Mouse (Mus musculus) heart, postnatal 0 days (tissue): Measurements from ENCODE around the gene Mtmr3. TPM values are rescaled to one million over a fixed set of nuclear protein-coding genes. Genes with fewer than 3 reads are reported as not detected.
A peak's percentile ranks its signal among the peaks of the same experiment; 100 is the strongest.

Source experiments
- ATAC-seq: fragments of 200-750 bp; cut with Nextera tagmentation; 2 replicates; pipeline ENCODE4 v1.8.0; 2017; ENCODE audit warnings: low read depth, moderate number of reproducible peaks, moderate library complexity; ENCODE audit not compliant: insufficient read depth
- DNase-seq: peaks from one replicate; pipeline ENCODE4 v3.0.0-alpha.2; 2016; ENCODE audit warnings: low spot score
- H3K27ac ChIP-seq: fragments of 300-500 bp; sonication (generic); 2 replicates; pipeline ENCODE4 v1.5.1; 2014; ENCODE audit warnings: low read depth, mild to moderate bottlenecking
- H3K27me3 ChIP-seq: fragments of 300-500 bp; sonication (generic); 2 replicates; pipeline ENCODE4 v1.6.1; 2014; ENCODE audit warnings: low read length, mixed read lengths; ENCODE audit not compliant: control insufficient read depth, insufficient read depth
- H3K36me3 ChIP-seq: fragments of 300-500 bp; sonication (generic); replicated peaks from 2 replicates; pipeline ENCODE4 v1.6.1; 2014; ENCODE audit warnings: low read length, mixed read lengths; ENCODE audit not compliant: control insufficient read depth, insufficient read depth
- H3K4me1 ChIP-seq: fragments of 300-500 bp; sonication (generic); 2 replicates; pipeline ENCODE4 v1.6.1; 2014; ENCODE audit warnings: antibody characterized with exemption; ENCODE audit not compliant: control insufficient read depth, insufficient read depth
- H3K4me2 ChIP-seq: fragments of 300-500 bp; sonication (generic); 2 replicates; pipeline ENCODE4 v1.6.1; 2014; ENCODE audit warnings: low read depth, mild to moderate bottlenecking, low read length, moderate library complexity
- H3K4me3 ChIP-seq: fragments of 300-500 bp; sonication (generic); 2 replicates; pipeline ENCODE4 v1.5.1; 2014; ENCODE audit warnings: low read depth, low read length
- H3K9ac ChIP-seq: fragments of 300-500 bp; sonication (generic); replicated peaks from 2 replicates; pipeline ENCODE4 v1.6.1; 2014; ENCODE audit warnings: low read depth, low read length, mixed read lengths
- H3K9me3 ChIP-seq: fragments of 300-500 bp; sonication (generic); replicated peaks from 2 replicates; pipeline ENCODE4 v1.6.1; 2016; ENCODE audit warnings: low read length; ENCODE audit not compliant: control insufficient read depth
- CTCF ChIP-seq: IDR thresholded peaks from 2 replicates; pipeline ENCODE4 v1.5.1; 2016; ENCODE audit warnings: antibody characterized with exemption, control low read depth, low read depth
- EP300 ChIP-seq: IDR thresholded peaks from 2 replicates; pipeline ENCODE4 v1.6.1; 2016; ENCODE audit warnings: antibody characterized with exemption, low read depth
- WGBS: fragments of 180-500 bp; shearing (Covaris S2); extraction: QIAGEN DNeasy Blood & Tissue Kit; methylation state at CpG from one replicate; pipeline ENCODE4 v1.1.7; 2014; 5-methylcytosine and 5-hydroxymethylcytosine counted together
- polyA plus RNA-seq: library from polyadenylated mRNA; unstranded; fragments of >200 nt; fragmentation: Nextera tagmentation; extraction: Ambion mirVana; gene quantifications from 2 replicates; pipeline ENCODE4 v1.2.1, GENCODE M21; 2015
- total RNA-seq: library from RNA; depleted of rRNA; stranded (reverse); fragments of >200 nt; gene quantifications from 2 replicates; pipeline ENCODE4 v1.2.3, GENCODE M21; 2014; ENCODE audit warnings: low replicate concordance

The Mtmr3 gene
- total and polyA plus RNA-seq, 2 experiments from 2014 or later = 15.1 to 53.3 TPM

- no peaks in the 10 kb centered on the region for H3K9me3 ChIP-seq
Measured at GRCm38 (mm10) chr11:4452467-4453184, 142.0 kb downstream of the Mtmr3 start.

GRCm38 (mm10) chr11:4451116-4451515 lies 143.5 kb downstream of the Mtmr3 start:
- peak; percentile 55 for DNase-seq
- no peaks in the 10 kb centered on the region for H3K27me3 ChIP-seq
- H3K27ac ChIP-seq = no peak overlapping the region
- 0 out of 2 replicates have a peak, but pooled peaks cover 4% of the 10 kb centered on the region for H3K4me1 ChIP-seq
- H3K36me3 ChIP-seq = no peaks in the 10 kb centered on the region
- 23% methylated on average over 9 of the region's 9 CpGs for WGBS
- no peak overlapping the region for H3K4me3 ChIP-seq
- no peaks in the 10 kb centered on the region for H3K9me3 ChIP-seq
- TF ChIP-seq CTCF = peak; percentile 68
- no peak for TF ChIP-seq EP300
- H3K9ac ChIP-seq = no peak overlapping the region
- H3K4me2 ChIP-seq = no peak overlapping the region
- ATAC-seq = no peak; the same call in 1 of the 2 replicates

More at GRCm38 (mm10) chr11:4452467-4453184, 142.0 kb downstream of the Mtmr3 start:
- no peak overlapping the region for H3K9ac ChIP-seq
- no peak for TF ChIP-seq CTCF
- TF ChIP-seq EP300 = no peak
- H3K27ac ChIP-seq = no peak overlapping the region
- H3K4me2 ChIP-seq = no peak overlapping the region
- no peaks in the 10 kb centered on the region for H3K27me3 ChIP-seq
- H3K36me3 ChIP-seq = no peaks in the 10 kb centered on the region
- no peak for DNase-seq
- 61% methylated on average over 12 of the region's 12 CpGs for WGBS
- H3K4me3 ChIP-seq = no peak overlapping the region
- ATAC-seq = no peak
- 0 out of 2 replicates have a peak, but pooled peaks cover 4% of the 10 kb centered on the region for H3K4me1 ChIP-seq

- no peaks in the 10 kb centered on the region for H3K27me3 ChIP-seq
- no peak overlapping the region for H3K4me3 ChIP-seq
- no peak for TF ChIP-seq EP300
- TF ChIP-seq CTCF = no peak
- 88% methylated on average over 9 of the region's 9 CpGs for WGBS
- no peaks in the 10 kb centered on the region for H3K4me1 ChIP-seq
- ATAC-seq (no peak), DNase-seq (no peak)
- no peak overlapping the region for H3K4me2 ChIP-seq
- H3K9me3 ChIP-seq = no peaks in the 10 kb centered on the region
- no peak overlapping the region for H3K9ac ChIP-seq
- no peak overlapping the region for H3K27ac ChIP-seq
- H3K36me3 ChIP-seq = no peaks in the 10 kb centered on the region
Measured at GRCm38 (mm10) chr11:4446195-4446868, 148.3 kb downstream of the Mtmr3 start.

- ATAC-seq (no peak), DNase-seq (no peak)
- Histone ChIP-seq H3K4me2 (no peak overlapping the region), H3K4me1 (no peaks in the 10 kb centered on the region), H3K27me3 (no peaks in the 10 kb centered on the region), H3K36me3 (no peaks in the 10 kb centered on the region), H3K9me3 (no peaks in the 10 kb centered on the region), H3K27ac (no peak overlapping the region), H3K4me3 (no peak overlapping the region), H3K9ac (no peak overlapping the region)
- 36% methylated on average over 1 of the region's 1 CpGs for WGBS
- no peak for TF ChIP-seq CTCF
- TF ChIP-seq EP300 = no peak
Measured at GRCm38 (mm10) chr11:4442280-4442679, 152.4 kb downstream of the Mtmr3 start.

GRCm38 (mm10) chr11:4440978-4441377 lies 153.7 kb downstream of the Mtmr3 start, which contains the start of gene Hormad2:
Hormad2 (minus strand) TSS chr11:4441105.
- Histone ChIP-seq H3K4me3 (no peak within 1 kb of the TSS), H3K36me3 (no peaks in the 10 kb centered on the region), H3K9me3 (no peaks in the 10 kb centered on the region), H3K27ac (no peak within 1 kb of the TSS), H3K27me3 (no peaks in the 10 kb centered on the region), H3K4me1 (no peaks in the 10 kb centered on the region), H3K9ac (no peak within 1 kb of the TSS), H3K4me2 (no peak within 1 kb of the TSS)
- TF ChIP-seq CTCF (no peak), EP300 (no peak)
- ATAC-seq = no peak
- DNase-seq = no peak
- WGBS = 41% methylated on average over 19 of the region's 19 CpGs
